Mouse (Mus musculus) mouse embryonic stem cell (cell line): Measurements from ENCODE around the gene Mmp9.

ENCODE experiments used
- in situ Hi-C, 2 experiments: fragments of 300-500 bp; cut with MboI; formaldehyde crosslinking; loops; 1 replicate in 1 of 2; 3 replicates in 1 of 2; pipeline ENCODE4 v1.14.3; 2019 to 2020; ENCODE audit warnings: low sequenced_read_pairs in 2 of 2, low pct_unique_long_range_greater_than_20kb in 1 of 2, mixed read lengths in 1 of 2; ENCODE audit not compliant: unreplicated experiment in 1 of 2

Mmp9 gene

GRCm38 (mm10) chr2:164910360-164911061, 30.1 kb upstream of the Mmp9 start:
- in situ Hi-C loops = no loop called here

DNA sequence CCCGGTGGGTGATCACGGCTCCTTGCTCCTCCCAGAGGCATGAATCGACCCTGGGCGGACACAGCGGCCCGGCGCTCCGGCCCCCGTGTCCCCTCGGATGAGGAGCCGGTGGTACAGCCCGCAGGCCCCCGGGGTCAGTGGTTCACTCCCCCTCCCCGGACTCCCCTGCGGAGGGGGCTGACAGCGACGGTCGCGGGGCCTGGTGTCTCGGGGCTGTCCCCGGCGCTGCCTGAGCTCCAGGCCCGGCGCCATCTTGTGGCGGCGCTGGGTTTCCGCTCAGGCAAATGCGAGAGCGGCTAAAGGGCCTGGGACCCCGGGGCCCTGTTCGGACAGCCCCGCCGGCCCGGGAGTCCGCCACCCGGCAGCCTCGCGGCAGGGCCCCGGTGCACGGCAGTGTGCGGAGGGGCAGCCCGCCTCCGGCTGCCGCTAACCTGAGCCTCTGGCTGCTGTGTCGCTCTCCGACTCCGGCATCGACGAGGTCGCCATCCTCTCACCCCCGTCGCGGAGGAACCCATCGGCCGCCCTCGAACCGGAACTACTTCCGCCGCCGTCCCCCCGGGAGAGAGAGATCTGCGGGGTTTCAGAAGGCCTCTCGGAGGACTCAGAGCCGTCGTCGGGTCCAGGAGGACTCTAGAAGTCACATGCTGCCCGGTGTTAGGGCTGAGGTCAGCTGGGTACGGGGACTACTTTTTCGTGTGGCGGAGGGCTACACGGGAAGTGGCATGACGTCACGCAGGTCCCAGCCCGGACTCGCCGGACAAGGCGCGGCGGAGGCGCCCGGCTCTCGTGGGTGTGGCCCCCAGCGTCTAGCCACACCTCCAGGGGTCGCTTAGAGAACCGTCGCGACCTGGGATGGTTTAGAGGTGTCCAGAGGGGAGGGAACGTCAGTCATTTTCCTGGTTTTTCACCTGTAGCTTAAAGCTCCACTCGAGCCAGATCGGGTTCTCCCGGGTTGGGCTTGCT, 29.2 kb upstream of the Mmp9 start, which contains the start of gene Zfp335:
TSS of gene Zfp335 (minus strand) at position 672 of the 963 bp plus-strand sequence.
- in situ Hi-C loops = no loop called here

DNA sequence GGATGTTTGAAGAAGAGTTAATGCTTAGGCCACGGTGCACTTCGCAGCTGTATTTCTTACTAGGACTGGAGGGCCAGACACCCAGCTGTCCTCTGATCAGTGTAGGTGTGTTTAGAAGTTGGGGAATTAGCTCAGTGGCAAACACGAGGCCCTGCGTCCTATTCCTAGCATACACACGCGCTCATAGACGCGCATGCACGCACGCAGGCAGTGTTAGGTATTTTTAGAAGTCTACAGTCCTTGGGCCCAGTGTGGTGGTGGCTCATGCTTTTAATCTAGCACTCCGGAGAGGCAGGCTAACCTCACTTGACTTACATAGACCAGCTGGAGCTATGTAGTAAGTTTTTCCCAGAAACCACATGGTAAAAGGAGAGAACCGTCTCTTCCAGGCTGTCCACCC, 28.4 kb upstream of the Mmp9 start:
- in situ Hi-C loops = no loop called here

DNA sequence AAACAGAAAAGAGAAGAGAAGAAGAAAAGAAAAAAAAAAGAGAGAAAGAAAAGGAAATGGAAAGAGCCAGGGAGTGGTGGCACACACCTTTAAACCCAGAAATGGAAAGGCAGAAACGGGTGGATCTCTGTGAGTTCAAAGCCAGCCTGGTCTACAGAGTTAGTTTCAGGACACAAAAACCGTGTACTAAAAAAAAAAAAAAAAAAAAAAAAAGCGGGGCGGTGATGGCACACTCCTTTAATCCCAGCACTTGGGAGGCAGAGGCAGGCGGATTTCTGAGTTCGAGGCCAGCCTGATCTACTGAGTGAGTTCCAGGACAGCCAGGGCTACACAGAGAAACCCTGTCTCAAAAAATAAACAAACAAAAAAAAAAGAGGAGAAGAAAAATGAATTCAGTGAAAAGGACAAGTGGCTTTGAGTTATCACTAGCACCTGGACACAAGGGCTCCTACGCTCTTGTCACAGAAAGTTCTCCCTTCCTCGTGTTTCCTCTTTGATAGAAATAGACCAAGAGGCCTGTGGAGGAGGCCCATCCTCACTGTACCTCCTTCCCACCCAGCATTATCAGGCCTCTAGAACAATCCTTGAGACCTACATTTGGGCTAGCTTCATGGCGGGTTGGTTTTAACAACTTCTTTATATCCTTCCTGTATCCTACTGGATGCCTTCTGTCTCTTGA, 27.7 kb upstream of the Mmp9 start:
- in situ Hi-C loops = no loop called here

- in situ Hi-C loops = no loop called here
Observed at GRCm38 (mm10) chr2:164913428-164913786, 27.2 kb upstream of the Mmp9 start.

GRCm38 (mm10) chr2:164916820-164917219, 23.8 kb upstream of the Mmp9 start:
- in situ Hi-C loops = no loop called here

- in situ Hi-C loops = no loop called here
Observed at GRCm38 (mm10) chr2:164917371-164917770, 23.2 kb upstream of the Mmp9 start.

GRCm38 (mm10) chr2:164918325-164918724, 22.3 kb upstream of the Mmp9 start:
- in situ Hi-C loops = no loop called here

DNA sequence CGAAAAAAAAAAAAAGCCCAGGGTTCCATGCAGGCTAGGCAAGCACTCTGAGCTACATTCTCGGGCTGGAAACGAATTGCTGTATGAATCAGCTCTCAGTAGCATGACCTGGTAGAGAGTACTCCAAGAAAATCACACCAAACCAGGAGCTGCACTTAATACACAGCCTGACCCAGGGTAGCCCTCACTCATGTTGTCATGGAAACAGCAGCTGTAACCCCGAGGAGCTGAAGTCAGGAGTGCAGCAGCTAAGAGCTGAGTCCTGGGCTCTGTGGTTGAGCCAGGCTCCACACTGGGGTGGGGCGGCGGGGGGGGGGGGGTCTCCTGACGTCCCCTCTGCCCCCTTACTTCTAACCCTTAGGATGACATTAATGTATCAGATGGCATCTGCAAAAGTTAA, 18.6 kb upstream of the Mmp9 start:
- in situ Hi-C loops = no loop called here

DNA sequence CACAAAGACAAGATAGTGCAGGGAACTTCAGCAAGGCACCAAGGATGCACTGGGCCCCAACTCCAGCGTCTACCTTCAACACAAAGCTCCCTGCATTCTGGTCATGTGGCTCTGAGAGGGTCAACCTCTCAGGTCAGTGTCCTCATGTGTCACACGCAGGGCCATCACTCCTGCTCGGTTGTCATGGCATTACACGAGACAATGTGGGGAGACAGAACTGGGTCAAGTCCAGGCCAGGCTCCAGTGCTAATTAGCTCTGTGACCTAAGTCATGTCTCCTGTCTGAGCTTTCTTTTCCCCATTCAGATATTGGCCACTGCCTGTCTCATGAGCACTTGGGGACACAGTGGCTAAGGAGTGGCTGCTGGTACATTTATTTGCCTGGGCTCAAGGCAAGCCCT, 17.3 kb upstream of the Mmp9 start:
- in situ Hi-C loops = no loop called here

GRCm38 (mm10) chr2:164924100-164924857, 16.3 kb upstream of the Mmp9 start:
- in situ Hi-C loops = no loop called here

- in situ Hi-C loops = no loop called here
Observed at GRCm38 (mm10) chr2:164930706-164931581, 9.6 kb upstream of the Mmp9 start.

DNA sequence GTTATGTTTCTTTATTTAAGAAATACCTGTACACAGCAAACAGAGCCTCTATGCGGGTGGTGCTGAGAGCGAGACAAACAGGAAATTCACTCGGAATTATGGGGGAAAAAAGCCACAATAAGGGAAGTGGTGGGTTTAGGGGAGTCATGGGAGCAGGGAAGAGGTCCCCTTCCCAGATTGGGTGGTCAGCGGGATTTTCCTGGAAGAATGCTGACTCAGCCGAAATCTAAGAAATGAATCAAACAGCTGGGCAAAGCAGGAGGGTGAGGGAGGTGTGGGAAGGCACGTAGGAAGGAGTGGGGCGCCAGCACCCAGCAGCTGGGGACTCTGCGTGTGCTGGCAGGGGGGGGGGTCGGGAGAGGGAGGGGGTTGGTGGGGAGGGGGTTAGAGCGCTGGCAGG, 7.0 kb upstream of the Mmp9 start:
- in situ Hi-C loops = no loop called here

- in situ Hi-C loops = no loop called here
Observed at GRCm38 (mm10) chr2:164935991-164936390, 4.6 kb upstream of the Mmp9 start.

GRCm38 (mm10) chr2:164938146-164939091, 2.2 kb upstream of the Mmp9 start:
- in situ Hi-C loops = no loop called here

- in situ Hi-C loops = no loop called here
Observed at GRCm38 (mm10) chr2:164939106-164939505, 1.5 kb upstream of the Mmp9 start.
